Mouse (Mus musculus): ENCODE results near the gene Zfp655.

DNA sequence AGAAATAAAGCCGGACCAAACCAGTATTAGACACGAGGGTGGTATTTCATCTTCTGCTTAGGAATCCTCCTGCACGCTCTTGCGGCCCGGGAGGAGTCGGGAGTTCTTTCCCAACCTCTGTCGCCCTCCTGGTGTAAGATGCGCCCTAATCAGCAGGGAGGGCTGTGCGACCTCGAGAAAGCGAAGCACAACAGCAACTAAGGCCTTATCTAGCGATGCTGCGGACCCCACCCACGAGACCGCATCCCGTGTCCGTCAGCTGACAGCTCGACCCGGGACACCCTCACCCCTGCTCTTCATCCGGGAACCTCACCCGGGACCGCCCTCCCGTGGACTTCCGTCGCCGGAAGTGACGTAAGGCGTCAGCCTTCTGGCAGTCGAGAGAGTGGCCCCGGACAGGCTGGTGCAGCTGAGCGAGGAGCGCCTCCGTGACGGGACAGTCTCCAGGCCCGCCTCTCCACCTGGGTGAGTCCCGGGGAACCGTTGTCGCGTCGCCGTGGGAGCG, at the start of gene Zfp655:
- peak; percentile 90 for TF ChIP-seq POLR2A (IDR thresholded peaks at IDR 0.05; ENCODE audit: extremely low read depth, insufficient read depth, low read length)
- TF ChIP-seq CTCF (IDR thresholded peaks at IDR 0.05; ENCODE audit: extremely low read depth, insufficient read depth, low read length): no peak

Measured in cortical plate, adult 2 months (tissue).